Mouse (Mus musculus): ENCODE results near the gene Cysrt1. TPM values are rescaled to one million over a fixed set of nuclear protein-coding genes. Genes with fewer than 3 reads are reported as not detected.
A peak's percentile ranks its signal among the peaks of the same experiment; 100 is the strongest.

The Cysrt1 gene
- polyA plus RNA-seq, 1 experiment from 2014 or later, result not detected

- H3K9ac ChIP-seq (replicated peaks), result no peak within 1 kb of the TSS
- no peak within 1 kb of the TSS for H3K4me3 ChIP-seq (replicated peaks)
- peaks cover 10% of the 10 kb centered on the region for H3K4me1 ChIP-seq (replicated peaks)
- no peak within 1 kb of the TSS for H3K27ac ChIP-seq
- H3K36me3 ChIP-seq, result peaks cover 13% of the 10 kb centered on the region
- H3K27me3 ChIP-seq, result no peaks in the 10 kb centered on the region
- ATAC-seq, result no peak
- H3K4me2 ChIP-seq (replicated peaks), result no peak within 1 kb of the TSS
- H3K9me3 ChIP-seq, result no peaks in the 10 kb centered on the region
Observed at GRCm38 (mm10) chr2:25218445-25218844, 23.8 kb downstream of the Cysrt1 start, which contains the start of gene Fam166a. Gene Fam166a (plus strand): TSS chr2:25218745.

GRCm38 (mm10) chr2:25217666-25218065, 24.6 kb downstream of the Cysrt1 start:
- H3K4me2 ChIP-seq (replicated peaks), result no peak overlapping the region
- H3K27ac ChIP-seq, result no peak overlapping the region
- H3K27me3 ChIP-seq, result 0 out of 2 replicates have a peak, but pooled peaks cover 6% of the 10 kb centered on the region
- H3K36me3 ChIP-seq, result peaks cover 13% of the 10 kb centered on the region
- H3K4me3 ChIP-seq (replicated peaks), result no peak overlapping the region
- H3K4me1 ChIP-seq (replicated peaks), result peaks cover 4% of the 10 kb centered on the region; the same call in 1 of the 2 replicates
- H3K9ac ChIP-seq (replicated peaks), result no peak overlapping the region
- 66% methylated on average over 2 of the region's 2 CpGs for WGBS
- no peaks in the 10 kb centered on the region for H3K9me3 ChIP-seq
- no peak for ATAC-seq

- ATAC-seq, result no peak
- Histone ChIP-seq H3K36me3 (peaks cover 4% of the 10 kb centered on the region; the same call in 1 of the 2 replicates), H3K9ac (replicated peaks) (no peak within 1 kb of the TSS), H3K4me2 (replicated peaks) (no peak within 1 kb of the TSS), H3K4me3 (replicated peaks) (no peak within 1 kb of the TSS), H3K27ac (no peak within 1 kb of the TSS), H3K9me3 (no peaks in the 10 kb centered on the region), H3K4me1 (replicated peaks) (peaks cover 18% of the 10 kb centered on the region), H3K27me3 (0 out of 2 replicates have a peak, but pooled peaks cover 6% of the 10 kb centered on the region)
- 66% methylated on average over 3 of the region's 3 CpGs for WGBS
Observed at GRCm38 (mm10) chr2:25214444-25214843, 27.8 kb downstream of the Cysrt1 start, which contains the start of gene Stpg3. Gene Stpg3 (minus strand): TSS chr2:25214637.

- no peak for ATAC-seq
- no peak overlapping the region for H3K4me3 ChIP-seq (replicated peaks)
- H3K9me3 ChIP-seq, result no peaks in the 10 kb centered on the region
- H3K27ac ChIP-seq, result no peak overlapping the region
- no peak overlapping the region for H3K4me2 ChIP-seq (replicated peaks)
- WGBS, result 69% methylated on average over 23 of the region's 23 CpGs
- peaks cover 8% of the 10 kb centered on the region for H3K36me3 ChIP-seq
- H3K27me3 ChIP-seq, result 0 out of 2 replicates have a peak, but pooled peaks cover 6% of the 10 kb centered on the region
- no peak overlapping the region for H3K9ac ChIP-seq (replicated peaks)
- peaks cover 27% of the 10 kb centered on the region for H3K4me1 ChIP-seq (replicated peaks)
Observed at GRCm38 (mm10) chr2:25213266-25213865, 28.9 kb downstream of the Cysrt1 start.

- Histone ChIP-seq H3K27me3 (0 out of 2 replicates have a peak, but pooled peaks cover 6% of the 10 kb centered on the region), H3K4me3 (replicated peaks) (peak within 1 kb of the TSS; percentile 86), H3K9ac (replicated peaks) (peak within 1 kb of the TSS; percentile 86), H3K4me2 (replicated peaks) (peak within 1 kb of the TSS; percentile 91), H3K9me3 (no peaks in the 10 kb centered on the region), H3K27ac (peak within 1 kb of the TSS; percentile 86), H3K4me1 (replicated peaks) (peaks cover 38% of the 10 kb centered on the region), H3K36me3 (peaks cover 29% of the 10 kb centered on the region)
- under 1% methylated on average over 43 of the region's 44 CpGs for WGBS
- peak; percentile 95 for ATAC-seq
Observed at GRCm38 (mm10) chr2:25211121-25211670, 31.1 kb downstream of the Cysrt1 start, which contains the start of gene Nelfb. Gene Nelfb (minus strand): TSS chr2:25211489.

- ATAC-seq, result no peak; the same call in 1 of the 2 replicates
- WGBS, result 0% methylated on average over 24 of the region's 24 CpGs
- Histone ChIP-seq H3K36me3 (peaks cover 34% of the 10 kb centered on the region), H3K4me3 (replicated peaks) (peak overlapping the region; percentile 86), H3K27me3 (0 out of 2 replicates have a peak, but pooled peaks cover 6% of the 10 kb centered on the region), H3K4me1 (replicated peaks) (peaks cover 38% of the 10 kb centered on the region), H3K4me2 (replicated peaks) (peak overlapping the region; percentile 91), H3K9ac (replicated peaks) (peak overlapping the region; percentile 86), H3K9me3 (no peaks in the 10 kb centered on the region), H3K27ac (peak overlapping the region; percentile 86)
Observed at GRCm38 (mm10) chr2:25210686-25211085, 31.6 kb downstream of the Cysrt1 start.

- Histone ChIP-seq H3K9ac (replicated peaks) (no peak overlapping the region), H3K4me1 (replicated peaks) (peaks cover 38% of the 10 kb centered on the region), H3K27ac (no peak overlapping the region), H3K4me2 (replicated peaks) (no peak overlapping the region), H3K4me3 (replicated peaks) (no peak overlapping the region), H3K27me3 (no peaks in the 10 kb centered on the region), H3K9me3 (no peaks in the 10 kb centered on the region), H3K36me3 (peaks cover 63% of the 10 kb centered on the region)
- no peak for ATAC-seq
- WGBS, result 79% methylated on average over 1 of the region's 1 CpGs
Observed at GRCm38 (mm10) chr2:25207593-25207992, 34.7 kb downstream of the Cysrt1 start.

GRCm38 (mm10) chr2:25203631-25204214, 38.5 kb downstream of the Cysrt1 start:
- 63% methylated on average over 4 of the region's 4 CpGs for WGBS
- Histone ChIP-seq H3K4me2 (replicated peaks) (no peak overlapping the region), H3K4me3 (replicated peaks) (no peak overlapping the region), H3K36me3 (peaks cover 94% of the 10 kb centered on the region), H3K27me3 (no peaks in the 10 kb centered on the region), H3K9ac (replicated peaks) (no peak overlapping the region), H3K27ac (no peak overlapping the region), H3K4me1 (replicated peaks) (peaks cover 14% of the 10 kb centered on the region), H3K9me3 (no peaks in the 10 kb centered on the region)
- ATAC-seq, result no peak

GRCm38 (mm10) chr2:25200631-25201030, 41.6 kb downstream of the Cysrt1 start:
- peaks cover 75% of the 10 kb centered on the region for H3K36me3 ChIP-seq
- WGBS, result 91% methylated on average over 2 of the region's 2 CpGs
- H3K4me2 ChIP-seq (replicated peaks), result no peak overlapping the region
- H3K9ac ChIP-seq (replicated peaks), result no peak overlapping the region
- no peak overlapping the region for H3K4me3 ChIP-seq (replicated peaks)
- no peak for ATAC-seq
- no peaks in the 10 kb centered on the region for H3K4me1 ChIP-seq (replicated peaks)
- H3K9me3 ChIP-seq, result no peaks in the 10 kb centered on the region
- H3K27me3 ChIP-seq, result peaks cover 24% of the 10 kb centered on the region
- H3K27ac ChIP-seq, result no peak overlapping the region

GRCm38 (mm10) chr2:25197946-25198345, 44.3 kb downstream of the Cysrt1 start:
- Histone ChIP-seq H3K4me1 (replicated peaks) (peaks cover 9% of the 10 kb centered on the region; the same call in 1 of the 2 replicates), H3K4me2 (replicated peaks) (no peak overlapping the region), H3K4me3 (replicated peaks) (no peak overlapping the region), H3K27ac (no peak overlapping the region), H3K9ac (replicated peaks) (no peak overlapping the region), H3K36me3 (peaks cover 50% of the 10 kb centered on the region), H3K27me3 (peaks cover 43% of the 10 kb centered on the region), H3K9me3 (no peaks in the 10 kb centered on the region)
- no peak for ATAC-seq

GRCm38 (mm10) chr2:25197191-25197590, 45.1 kb downstream of the Cysrt1 start:
- H3K9ac ChIP-seq (replicated peaks), result no peak overlapping the region
- no peak overlapping the region for H3K4me3 ChIP-seq (replicated peaks)
- no peak overlapping the region for H3K27ac ChIP-seq
- H3K27me3 ChIP-seq, result peaks cover 43% of the 10 kb centered on the region
- H3K9me3 ChIP-seq, result no peaks in the 10 kb centered on the region
- ATAC-seq, result no peak
- WGBS, result 33% methylated on average over 2 of the region's 2 CpGs
- H3K36me3 ChIP-seq, result peaks cover 42% of the 10 kb centered on the region
- no peak overlapping the region for H3K4me2 ChIP-seq (replicated peaks)
- H3K4me1 ChIP-seq (replicated peaks), result peaks cover 9% of the 10 kb centered on the region; the same call in 1 of the 2 replicates
